Mouse (Mus musculus): ENCODE measurements around the gene Txnrd2. TPM values are rescaled to one million over a fixed set of nuclear protein-coding genes. Genes with fewer than 3 reads are reported as not detected.

Gene Txnrd2
- polyA plus RNA-seq, 1 experiment from 2014 or later = 11.3 TPM

DNA sequence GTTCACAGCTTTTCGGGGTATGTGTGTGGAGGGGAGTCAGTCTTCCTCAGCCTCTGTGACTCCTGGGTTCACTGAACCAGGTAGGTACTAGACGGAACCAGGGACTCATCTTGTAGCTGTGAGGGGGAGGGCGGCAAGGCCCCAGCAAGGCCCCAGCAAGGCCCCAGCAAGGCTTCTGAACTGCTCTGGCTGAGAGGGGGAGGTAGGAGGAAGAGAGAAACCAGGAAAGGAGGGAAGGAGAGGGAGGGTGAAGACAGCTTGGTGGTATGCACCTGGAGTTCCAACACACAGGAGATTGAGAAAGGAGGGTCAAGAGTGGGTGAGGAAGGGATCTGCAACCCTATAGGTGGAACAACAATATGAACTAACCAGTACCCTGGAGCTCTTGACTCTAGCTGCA lies 9.3 kb upstream of the Txnrd2 start:
- DNase-seq (ENCODE audit: low spot score) = no peak

DNA sequence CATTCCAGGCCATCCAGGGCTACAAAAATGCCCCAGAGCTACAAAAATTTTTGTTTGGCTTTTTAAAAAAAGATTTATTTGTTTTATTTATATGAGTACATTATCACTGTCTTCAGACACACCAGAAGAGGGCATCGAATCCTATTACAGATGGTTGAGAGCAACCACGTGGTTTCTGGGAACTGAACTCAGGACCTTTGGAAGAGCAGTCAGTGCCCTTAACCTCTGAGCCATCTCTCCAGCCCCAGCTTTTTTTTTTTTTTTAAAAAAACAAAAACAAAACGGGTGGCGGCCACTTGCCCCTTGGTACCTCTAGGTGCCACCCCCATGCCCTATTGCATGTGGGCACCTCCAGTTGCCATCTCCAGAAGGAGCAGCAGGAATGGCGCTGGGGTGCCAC lies 8.7 kb upstream of the Txnrd2 start:
- DNase-seq (ENCODE audit: low spot score) = no peak

DNA sequence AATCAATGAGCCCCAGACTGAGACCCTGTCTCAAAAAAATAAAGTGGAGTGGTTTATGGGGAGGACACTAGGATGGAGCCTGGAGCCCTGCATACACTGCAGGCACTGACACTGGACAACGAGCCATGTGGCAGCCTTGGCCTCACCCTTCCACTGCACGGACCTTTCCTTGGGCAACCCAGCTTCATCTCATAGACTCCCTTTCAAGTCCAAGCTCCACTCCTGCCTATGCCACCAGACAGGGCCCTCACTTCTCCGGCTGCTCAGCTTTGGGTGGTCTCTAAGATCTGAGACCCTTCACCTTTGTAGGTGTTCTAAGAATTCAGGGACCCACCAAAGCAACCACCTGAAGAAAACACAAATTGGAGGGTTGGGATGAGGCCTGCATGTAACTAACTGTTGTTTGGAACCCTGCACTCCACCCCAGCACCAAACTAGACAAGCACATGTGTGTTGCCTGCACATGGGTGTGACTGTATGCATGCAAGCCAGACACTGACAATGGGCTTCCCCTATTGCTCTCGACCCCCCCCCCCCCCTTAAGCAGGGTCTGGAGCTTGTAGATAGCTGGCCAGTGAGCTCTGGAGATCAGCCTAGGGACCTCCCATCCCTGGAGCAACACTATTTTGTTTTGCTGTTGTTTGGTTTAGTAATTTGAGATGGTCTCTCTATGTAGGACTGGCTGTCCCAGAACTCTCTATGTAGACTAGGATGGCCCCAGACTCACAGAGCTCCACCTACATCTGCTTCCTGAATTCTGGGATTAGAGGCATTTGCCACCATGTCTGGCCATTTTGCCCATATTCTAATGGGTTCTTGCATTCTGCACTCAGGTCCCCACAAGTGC lies 7.2 kb upstream of the Txnrd2 start:
- DNase-seq (ENCODE audit: low spot score) = no peak

DNA sequence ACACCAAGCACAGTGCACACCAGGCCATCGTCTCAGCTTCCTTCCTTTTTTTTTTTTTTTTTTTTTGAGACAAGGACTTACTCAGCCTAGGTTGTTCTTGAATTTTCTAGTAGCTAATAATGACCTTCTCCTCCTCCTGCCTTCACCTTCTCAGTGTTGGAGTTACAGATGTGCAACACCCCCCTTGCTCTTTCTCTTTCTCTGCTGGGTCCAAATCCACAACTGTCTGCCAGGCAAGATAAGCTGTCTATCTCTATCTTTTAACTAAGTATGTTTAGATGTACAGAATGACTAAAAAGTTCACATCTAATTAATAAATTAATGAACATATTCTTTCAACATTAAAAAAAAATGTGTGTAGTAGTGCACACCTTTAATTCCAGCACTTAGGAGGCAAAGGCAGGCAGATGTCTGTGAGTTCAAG lies 6.6 kb upstream of the Txnrd2 start:
- DNase-seq (ENCODE audit: low spot score) = no peak

DNA sequence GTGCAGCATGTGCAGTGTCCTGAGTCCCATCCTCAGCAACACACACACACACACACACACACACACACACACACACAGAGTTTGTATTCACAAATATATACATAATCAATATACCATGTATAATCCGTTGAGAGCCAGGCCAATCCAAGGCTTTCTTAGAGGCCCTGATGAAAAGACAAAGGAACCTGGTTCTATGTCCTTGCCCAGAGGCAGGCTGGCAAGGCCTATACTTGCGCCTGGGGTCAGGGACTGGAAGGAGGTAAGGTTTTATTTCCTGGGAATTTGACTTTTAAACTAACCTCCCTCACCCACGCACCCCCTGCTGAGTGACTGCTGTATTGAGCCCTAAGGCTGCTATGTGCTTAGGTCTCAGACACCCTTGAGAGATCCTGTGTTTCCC lies 5.6 kb upstream of the Txnrd2 start:
- DNase-seq (ENCODE audit: low spot score) = no peak

DNA sequence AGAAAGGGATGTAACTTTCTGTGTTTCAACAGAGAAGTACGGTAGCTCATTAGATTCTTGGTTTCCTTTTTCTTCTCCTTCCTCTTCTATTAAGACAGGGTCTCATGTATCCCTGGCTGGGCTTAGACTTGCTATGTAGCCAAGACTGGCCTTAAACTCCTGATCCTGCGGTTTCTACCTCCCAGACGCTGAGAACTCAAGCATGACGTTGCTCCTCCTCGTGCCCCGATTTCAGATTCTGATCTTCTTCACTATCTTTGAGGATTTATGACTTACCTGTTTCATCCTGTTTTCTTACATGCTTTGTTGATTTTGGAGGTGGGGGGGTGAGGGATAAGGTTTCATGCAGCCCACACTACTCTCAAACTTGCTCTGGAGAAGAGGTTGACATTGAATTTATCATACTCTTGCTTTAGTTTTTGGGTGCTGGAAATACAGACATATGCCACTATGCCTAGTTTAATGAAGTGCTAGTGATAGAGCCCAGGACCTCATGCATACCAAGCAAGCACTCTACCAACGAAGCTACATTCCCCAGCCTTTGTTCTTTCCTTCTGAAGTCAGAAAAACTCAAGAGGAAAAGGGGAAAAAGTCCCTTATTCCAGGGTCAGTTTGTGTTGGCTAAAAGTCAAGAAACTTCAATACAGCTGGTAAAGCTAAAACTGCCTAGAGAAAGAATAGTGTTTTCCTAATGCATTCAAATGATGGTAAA lies 2.8 kb upstream of the Txnrd2 start:
- no peak for DNase-seq (ENCODE audit: low spot score)

DNA sequence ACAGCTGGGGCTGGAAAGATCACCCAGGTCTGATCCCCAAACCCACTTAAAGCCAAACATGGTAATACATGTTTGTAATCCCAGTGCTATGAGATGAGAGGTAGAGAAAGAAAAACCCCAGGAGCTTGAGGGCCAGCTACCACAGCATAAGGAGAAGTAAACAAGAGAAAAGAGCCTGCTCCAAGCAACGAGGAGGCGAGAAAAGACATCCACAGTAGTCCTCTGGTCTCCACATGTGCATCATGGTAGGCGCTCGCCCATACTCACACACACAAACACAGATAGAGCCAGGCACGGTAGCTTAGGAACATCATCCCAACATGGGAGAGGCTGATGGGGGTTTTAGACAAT lies 2.3 kb upstream of the Txnrd2 start:
- DNase-seq (ENCODE audit: low spot score) = no peak

DNA sequence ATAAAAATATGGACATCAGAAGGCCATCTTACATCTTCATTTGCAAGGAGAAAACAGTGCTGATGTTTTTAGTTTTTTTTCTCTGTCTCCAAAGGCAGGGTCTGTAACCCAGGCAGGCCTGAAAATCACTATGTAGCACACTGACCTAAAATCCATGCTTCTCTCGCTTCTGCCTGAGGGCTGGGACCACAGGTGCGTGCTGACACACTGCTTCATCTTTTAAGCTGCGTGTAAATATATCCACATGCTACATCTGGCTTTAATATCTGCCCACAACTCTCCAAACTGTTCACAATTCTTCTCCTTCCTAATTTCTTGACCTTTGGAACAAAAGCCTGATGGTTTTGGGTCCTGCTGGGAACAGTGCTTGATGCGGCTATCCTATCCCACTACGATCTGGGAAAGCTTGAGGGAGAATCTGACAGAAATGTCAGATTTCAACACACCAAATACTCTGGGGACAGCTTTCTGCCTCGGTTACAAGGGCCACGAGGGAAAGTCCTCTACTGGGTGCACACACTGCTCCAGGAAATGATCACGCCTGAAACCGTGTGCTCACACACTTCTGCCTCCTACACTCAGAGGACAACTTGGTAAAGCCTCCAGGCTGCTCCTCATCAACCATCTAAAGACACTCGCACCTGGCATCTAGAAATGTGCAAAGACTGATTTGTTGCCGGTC lies 1.7 kb upstream of the Txnrd2 start:
- peak; percentile 50 for DNase-seq (ENCODE audit: low spot score)

DNA sequence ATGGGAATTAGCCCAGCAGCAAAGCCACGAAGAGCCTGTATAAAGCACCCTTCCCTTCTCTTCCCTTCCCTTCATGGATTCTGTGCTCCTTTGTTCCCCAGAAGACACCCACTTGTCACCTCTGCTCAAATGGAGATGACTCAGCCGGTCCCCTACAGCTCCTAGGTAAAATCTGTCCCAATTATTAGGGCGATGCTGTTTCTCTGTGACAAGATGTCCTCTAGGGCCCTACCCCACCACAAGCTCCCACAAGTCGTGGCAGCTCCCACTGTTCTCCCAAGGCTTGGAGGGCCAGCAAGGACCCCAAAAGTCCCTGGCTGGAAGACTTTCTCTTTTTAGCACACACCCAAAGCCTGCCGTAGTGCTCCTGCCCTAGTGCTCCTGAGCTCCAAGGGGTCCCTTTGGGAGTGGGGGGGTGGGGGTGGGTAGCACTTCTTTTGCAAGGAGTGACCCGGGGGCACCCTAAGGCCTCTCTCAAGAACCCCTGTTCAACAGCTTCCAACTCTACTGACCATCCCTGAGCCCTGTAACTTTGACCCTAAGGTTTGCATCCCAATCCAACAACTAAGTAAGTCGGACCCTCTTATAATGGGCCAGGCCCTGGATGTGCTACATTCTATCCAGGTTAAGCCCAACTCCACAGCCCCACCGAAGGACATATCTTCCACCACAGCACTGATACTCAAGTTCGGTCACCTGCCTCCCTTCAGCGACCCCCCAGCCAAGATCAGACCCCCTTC lies 539 bp upstream of the Txnrd2 start:
- no peak for DNase-seq (ENCODE audit: low spot score)

DNA sequence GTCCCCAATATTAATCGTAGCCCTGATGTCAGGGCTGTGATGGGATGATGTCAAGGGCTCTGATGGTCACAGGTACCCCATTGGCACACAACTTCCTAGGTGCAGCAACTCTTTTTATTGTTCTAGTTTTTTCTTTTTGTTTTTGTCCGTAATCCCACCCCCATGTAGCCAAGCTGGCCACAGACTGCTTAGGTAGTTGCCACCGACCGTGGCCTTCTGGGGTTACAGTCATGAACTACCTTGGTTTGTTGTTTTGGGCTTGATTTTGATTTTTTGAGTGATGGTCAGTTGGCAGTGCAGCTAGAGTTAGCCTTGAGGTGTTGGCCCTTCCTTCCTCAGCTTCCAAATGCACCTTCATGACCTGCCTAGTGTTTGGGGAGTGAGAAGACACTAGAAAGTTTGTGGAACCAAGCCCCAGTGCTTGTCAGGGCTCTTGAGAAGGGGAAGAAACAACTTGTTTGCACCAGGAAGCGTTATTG lies 657 bp downstream of the Txnrd2 start, which contains the start of gene Comt:
TSS of gene Comt (minus strand) at position 51 of the 479 bp plus-strand sequence.
- DNase-seq (ENCODE audit: low spot score) = no peak

DNA sequence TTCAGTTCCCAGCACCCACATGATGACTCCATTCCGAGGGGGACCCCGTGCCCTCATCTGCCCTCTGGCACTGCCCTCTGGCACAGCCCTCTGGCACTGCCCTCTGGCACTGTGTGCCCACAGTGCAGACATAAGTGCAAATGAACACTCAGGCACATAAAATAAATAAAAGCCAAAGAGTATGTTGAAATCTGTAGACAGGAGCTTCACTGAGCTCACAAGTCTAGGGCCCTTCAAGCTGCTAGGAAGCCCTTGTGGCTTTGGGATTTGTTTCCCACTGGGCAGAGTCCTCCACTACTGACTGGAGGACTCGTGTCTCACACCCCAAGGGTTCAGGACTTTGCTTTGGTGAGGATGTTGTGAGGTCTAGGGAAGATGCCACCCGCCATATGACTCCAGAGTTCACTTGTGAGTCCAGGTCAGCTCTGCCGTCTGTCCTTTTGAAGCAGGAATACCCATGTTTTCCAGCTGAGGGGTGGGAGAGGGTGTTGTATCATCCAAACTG lies 1.9 kb downstream of the Txnrd2 start:
- no peak for DNase-seq (ENCODE audit: low spot score)

DNA sequence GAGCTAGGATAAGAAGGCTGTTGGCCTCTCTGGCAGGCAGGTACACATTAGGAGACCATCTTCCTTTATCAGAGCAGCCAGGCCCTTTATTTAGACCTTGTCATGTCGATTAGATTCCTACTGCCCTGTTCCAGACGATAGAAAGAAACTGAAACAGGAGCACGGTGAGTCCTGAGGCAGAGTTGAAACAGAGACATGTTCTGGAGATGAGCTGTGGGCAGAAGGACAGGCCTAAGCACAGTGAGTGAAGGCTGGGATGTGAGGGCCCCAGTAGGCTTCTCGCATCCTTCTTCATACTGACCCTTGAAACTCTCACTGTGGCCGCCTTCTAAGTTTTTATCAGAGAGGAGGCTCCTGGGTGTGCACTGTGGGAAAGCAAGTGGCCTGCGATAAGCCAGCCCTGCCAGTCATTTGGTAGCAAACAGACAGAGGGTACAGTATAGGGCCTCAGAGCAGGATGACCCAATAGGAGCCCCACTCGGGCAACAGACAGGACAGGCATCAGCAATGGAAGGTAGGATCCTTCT lies 2.4 kb downstream of the Txnrd2 start:
- DNase-seq (ENCODE audit: low spot score) = no peak

DNA sequence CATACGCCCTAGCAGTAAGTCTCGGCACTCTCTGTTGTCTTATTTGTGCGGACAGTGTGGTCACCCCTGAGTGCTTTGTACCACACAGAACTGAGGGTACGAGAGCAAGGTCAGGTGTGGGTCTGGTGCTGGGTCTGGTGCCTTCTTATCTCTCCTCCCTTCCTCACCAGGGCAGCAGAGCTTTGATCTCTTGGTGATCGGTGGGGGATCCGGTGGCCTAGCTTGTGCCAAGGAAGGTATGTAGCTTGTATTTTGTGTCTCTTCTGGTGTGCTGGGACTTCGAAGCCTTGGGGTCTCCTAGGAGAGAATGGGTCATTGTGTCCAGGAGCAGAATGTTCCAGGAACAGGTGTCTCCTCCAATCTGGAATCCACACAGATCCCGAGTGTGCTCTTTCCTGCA lies 3.5 kb downstream of the Txnrd2 start:
- DNase-seq (ENCODE audit: low spot score) = no peak

DNA sequence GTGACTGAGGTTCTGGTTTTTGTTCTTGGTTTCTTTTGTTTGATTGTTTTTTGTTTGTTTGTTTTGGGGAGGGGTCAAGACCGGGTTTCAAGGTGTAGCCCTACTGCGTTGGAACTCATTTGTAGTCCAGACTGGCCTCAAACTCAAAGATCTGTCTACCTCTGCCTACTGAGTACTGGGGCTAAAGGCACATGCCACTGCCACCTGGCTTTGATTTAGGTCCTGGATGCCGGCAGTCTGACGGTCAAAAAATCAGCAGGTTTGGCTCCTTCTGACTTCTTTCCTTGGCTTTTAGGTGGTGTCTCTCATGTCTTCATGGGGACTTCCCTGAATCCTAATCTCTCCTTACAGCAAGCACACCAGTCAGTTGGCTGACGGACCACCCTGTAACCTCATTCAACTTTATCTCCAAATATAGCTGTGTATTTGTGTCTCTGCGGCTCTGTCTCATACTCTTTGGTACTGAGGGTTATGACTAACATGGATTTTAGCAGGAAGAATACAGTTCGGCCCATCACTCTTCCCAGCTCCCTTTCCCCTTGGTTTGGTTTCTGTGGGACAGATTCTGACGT lies 4.5 kb downstream of the Txnrd2 start:
- DNase-seq (ENCODE audit: low spot score) = no peak

DNA sequence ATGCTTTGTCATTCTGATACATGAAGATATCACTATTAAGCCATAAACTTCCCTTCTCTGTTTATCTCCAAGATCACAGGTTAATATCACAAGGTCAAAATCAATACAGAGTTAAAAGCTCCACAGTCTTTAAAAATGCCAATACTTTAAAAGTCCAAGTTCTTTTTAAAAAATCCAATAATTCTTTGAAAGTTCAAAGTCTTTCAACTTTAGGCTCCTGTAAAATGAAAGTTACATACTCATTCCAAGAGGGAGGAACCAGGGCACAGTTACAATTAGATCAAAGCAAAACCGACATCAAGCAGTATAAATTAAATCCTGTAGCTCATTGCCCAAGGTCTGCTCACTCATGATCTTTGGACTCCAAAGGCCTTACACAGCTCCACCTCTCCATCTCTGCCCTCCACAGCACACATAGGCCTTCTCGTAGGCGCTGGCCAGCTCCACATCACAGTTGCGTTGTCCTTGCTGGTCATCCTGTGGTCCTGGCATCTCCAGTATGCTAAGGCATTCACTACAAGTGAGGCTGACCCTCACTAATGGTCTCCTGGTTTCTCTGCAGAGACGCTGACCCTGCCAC lies 7.2 kb downstream of the Txnrd2 start:
- no peak for DNase-seq (ENCODE audit: low spot score)

DNA sequence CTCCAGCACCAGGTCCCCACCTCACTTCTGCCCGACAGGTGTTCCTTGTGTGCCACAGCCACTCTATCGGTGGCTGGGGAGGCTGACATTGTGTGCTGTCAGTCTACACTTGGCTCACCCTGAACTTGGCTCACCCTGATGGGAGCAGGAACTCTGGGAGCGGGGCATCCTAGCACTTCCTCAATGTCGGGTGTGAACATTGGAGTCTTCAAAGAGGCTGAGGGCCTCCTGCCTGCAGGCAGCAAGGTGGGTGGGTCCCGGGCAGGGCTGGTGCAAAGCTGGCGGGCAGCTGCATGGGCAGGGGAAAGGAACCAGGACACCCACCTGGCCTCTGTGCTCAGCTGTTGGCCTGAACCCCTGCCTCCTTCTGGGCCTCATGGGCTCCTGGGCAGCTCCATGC lies 9.9 kb downstream of the Txnrd2 start:
- DNase-seq (ENCODE audit: low spot score) = no peak

DNA sequence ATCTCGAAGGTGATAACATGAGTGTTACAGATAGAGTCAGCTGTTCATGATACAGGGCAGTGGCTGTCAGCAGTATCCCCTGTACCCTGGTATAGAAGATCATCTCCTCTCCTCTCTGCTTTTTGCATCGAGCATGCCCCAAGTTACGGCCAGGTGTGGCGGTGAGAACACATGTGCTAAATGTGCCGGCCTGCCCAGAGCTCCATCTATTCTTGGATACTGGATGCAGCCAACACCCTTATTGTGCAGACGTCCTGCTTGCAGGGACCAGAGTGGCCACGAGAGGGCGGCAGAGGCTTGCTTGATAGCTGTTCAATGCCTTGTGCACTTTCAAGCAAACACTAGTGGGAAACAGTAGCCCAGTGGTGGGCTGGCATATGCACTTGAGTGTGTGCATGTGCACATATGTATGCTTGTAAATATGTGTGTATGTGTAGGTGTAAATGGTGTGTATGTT lies 17.2 kb downstream of the Txnrd2 start:
- DNase-seq (ENCODE audit: low spot score) = peak; percentile 91

DNA sequence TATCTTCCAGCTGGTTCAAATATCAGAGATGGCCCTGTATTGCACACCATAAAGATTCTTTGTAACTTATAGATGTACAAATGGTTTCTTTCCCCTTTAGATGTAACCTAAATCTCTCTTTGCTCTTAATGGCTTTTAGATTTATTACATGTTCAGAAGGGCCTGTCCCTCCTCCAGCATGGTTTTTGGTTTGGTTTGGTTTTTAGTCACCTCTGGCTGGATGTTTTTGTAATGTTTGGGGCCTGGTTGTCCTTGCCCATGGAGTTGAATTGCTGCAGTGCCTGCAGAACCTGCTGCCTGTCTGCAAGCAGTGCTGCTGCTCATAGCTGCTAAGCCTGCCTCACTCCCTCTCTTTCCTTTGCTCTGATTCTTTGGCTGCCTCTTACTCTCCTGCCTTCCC lies 21.1 kb downstream of the Txnrd2 start:
- no peak for DNase-seq (ENCODE audit: low spot score)

DNA sequence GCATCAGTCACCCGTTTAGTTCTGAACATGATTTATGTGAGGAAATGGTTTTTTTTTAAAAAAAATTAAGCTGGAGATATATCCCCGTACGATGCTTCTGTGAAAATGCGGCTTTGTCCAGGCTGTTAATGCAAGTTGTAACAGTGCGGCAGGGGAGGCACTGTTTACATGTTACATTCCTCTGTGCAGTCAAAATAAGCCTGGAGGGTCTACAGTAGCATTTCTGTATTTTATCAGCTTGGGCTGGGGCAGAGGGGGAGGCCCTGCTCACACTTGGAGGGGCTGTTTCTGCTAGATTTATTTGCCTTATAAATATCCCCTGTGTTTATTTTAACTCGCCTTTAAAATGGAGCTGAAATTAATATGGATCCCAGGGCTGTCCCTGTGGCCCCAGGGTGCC lies 21.9 kb downstream of the Txnrd2 start:
- DNase-seq (ENCODE audit: low spot score) = no peak

DNA sequence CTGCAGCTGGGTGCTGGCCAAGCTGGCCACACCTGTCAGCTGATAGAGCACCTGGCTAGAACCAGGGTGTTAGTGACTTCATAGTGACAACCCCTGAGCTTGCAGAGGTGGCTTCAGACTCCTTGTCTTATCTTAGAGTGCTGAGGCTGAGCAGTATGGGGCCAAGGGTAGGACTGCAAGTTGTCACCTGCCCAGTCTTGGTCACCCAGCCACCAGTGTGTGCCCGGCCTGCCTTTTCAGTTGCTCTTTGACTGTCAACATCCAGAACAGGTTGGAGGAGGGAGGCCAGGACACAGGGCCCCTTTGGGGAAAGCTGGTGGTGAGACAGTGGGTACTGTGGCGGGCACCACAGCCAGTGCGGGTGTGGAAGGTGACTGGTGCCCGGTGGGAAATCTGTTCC lies 22.8 kb downstream of the Txnrd2 start:
- DNase-seq (ENCODE audit: low spot score) = no peak

Measured in thymus, postnatal 0 days (tissue).